Mouse (Mus musculus) embryonic facial prominence, embryonic 11.5 days (tissue): ENCODE measurements around the gene Lyrm7. TPM values are rescaled to one million over a fixed set of nuclear protein-coding genes. Genes with fewer than 3 reads are reported as not detected.
A peak's percentile ranks its signal among the peaks of the same experiment; 100 is the strongest.

ENCODE experiments used
- ATAC-seq: fragments of 200-750 bp; cut with Nextera tagmentation; replicated peaks from 2 replicates; pipeline ENCODE4 v1.8.0; 2017; ENCODE audit warnings: low read depth; ENCODE audit not compliant: insufficient number of reproducible peaks, low FRiP score, low TSS enrichment
- DNase-seq: peaks from one replicate; pipeline ENCODE4 v3.0.0-alpha.2; 2015; ENCODE audit warnings: low spot score
- H3K27ac ChIP-seq: fragments of 300-500 bp; sonication (generic); replicated peaks from 2 replicates; pipeline ENCODE4 v1.5.1; 2014; ENCODE audit warnings: mild to moderate bottlenecking, low read depth, low read length, control low read depth
- H3K27me3 ChIP-seq: fragments of 300-500 bp; sonication (generic); 2 replicates; pipeline ENCODE4 v1.6.1; 2014; ENCODE audit warnings: mild to moderate bottlenecking, low read length, moderate library complexity, mixed read lengths; ENCODE audit not compliant: control insufficient read depth, insufficient read depth
- H3K36me3 ChIP-seq: fragments of 300-500 bp; sonication (generic); replicated peaks from 2 replicates; pipeline ENCODE4 v1.6.1; 2014; ENCODE audit warnings: low read depth, mild to moderate bottlenecking, low read length, moderate library complexity, mixed read lengths; ENCODE audit not compliant: control insufficient read depth, insufficient read depth
- H3K4me1 ChIP-seq: fragments of 300-500 bp; sonication (generic); 2 replicates; pipeline ENCODE4 v1.6.1; 2014; ENCODE audit warnings: low read length, mixed read lengths; ENCODE audit not compliant: control insufficient read depth, insufficient read depth
- H3K4me2 ChIP-seq: fragments of 300-500 bp; sonication (generic); 2 replicates; pipeline ENCODE4 v1.6.1; 2014; ENCODE audit warnings: low read depth, mild to moderate bottlenecking, control low read depth, low read length, moderate library complexity
- H3K4me3 ChIP-seq: fragments of 300-500 bp; sonication (generic); 2 replicates; pipeline ENCODE4 v1.5.1; 2014; ENCODE audit warnings: low read depth, low read length, control low read depth
- H3K9ac ChIP-seq: fragments of 300-500 bp; sonication (generic); replicated peaks from 2 replicates; pipeline ENCODE4 v1.6.1; 2014; ENCODE audit warnings: mild to moderate bottlenecking, control low read depth, low read length
- H3K9me3 ChIP-seq: fragments of 300-500 bp; sonication (generic); replicated peaks from 2 replicates; pipeline ENCODE4 v1.6.1; 2016; ENCODE audit warnings: mild to moderate bottlenecking, low read length, inconsistent platforms, mixed read lengths; ENCODE audit not compliant: control insufficient read depth
- WGBS: fragments of 180-500 bp; shearing (Covaris S2); extraction: QIAGEN DNeasy Blood & Tissue Kit; methylation state at CpG from one replicate; pipeline ENCODE4 v1.1.7; 2014; 5-methylcytosine and 5-hydroxymethylcytosine counted together
- polyA plus RNA-seq: library from polyadenylated mRNA; unstranded; fragments of >200 nt; fragmentation: Nextera tagmentation; extraction: Ambion mirVana; gene quantifications from 2 replicates; pipeline ENCODE4 v1.2.1, GENCODE M21; 2014

Lyrm7 gene
- polyA plus RNA-seq, 1 experiment from 2014 or later, result 7.4 TPM

GRCm38 (mm10) chr11:54786858-54787487, 73.7 kb downstream of the Lyrm7 start:
- ATAC-seq (peak; percentile 65), DNase-seq (peak; percentile 74)
- H3K9ac ChIP-seq, result peak overlapping the region; percentile 96
- H3K36me3 ChIP-seq, result no peaks in the 10 kb centered on the region
- H3K27ac ChIP-seq, result peak overlapping the region; percentile 98
- no peaks in the 10 kb centered on the region for H3K27me3 ChIP-seq
- peak overlapping the region; percentile 71 for H3K4me3 ChIP-seq
- WGBS, result under 1% methylated on average over 54 of the region's 54 CpGs
- H3K4me2 ChIP-seq, result peak overlapping the region; percentile 48
- no peaks in the 10 kb centered on the region for H3K9me3 ChIP-seq
- H3K4me1 ChIP-seq, result no peaks in the 10 kb centered on the region

GRCm38 (mm10) chr11:54785566-54785965, 75.2 kb downstream of the Lyrm7 start:
- no peak overlapping the region for H3K27ac ChIP-seq
- H3K36me3 ChIP-seq, result no peaks in the 10 kb centered on the region
- no peaks in the 10 kb centered on the region for H3K9me3 ChIP-seq
- no peak overlapping the region for H3K4me2 ChIP-seq
- ATAC-seq (no peak), DNase-seq (no peak)
- no peak overlapping the region for H3K4me3 ChIP-seq
- H3K4me1 ChIP-seq, result no peaks in the 10 kb centered on the region
- H3K9ac ChIP-seq, result no peak overlapping the region
- 92% methylated on average over 3 of the region's 3 CpGs for WGBS
- no peaks in the 10 kb centered on the region for H3K27me3 ChIP-seq

GRCm38 (mm10) chr11:54784436-54784835, 76.3 kb downstream of the Lyrm7 start:
- no peak overlapping the region for H3K27ac ChIP-seq
- H3K27me3 ChIP-seq, result no peaks in the 10 kb centered on the region
- DNase-seq (no peak), ATAC-seq (no peak)
- H3K4me1 ChIP-seq, result no peaks in the 10 kb centered on the region
- H3K4me2 ChIP-seq, result no peak overlapping the region
- H3K36me3 ChIP-seq, result no peaks in the 10 kb centered on the region
- 97% methylated on average over 3 of the region's 3 CpGs for WGBS
- H3K9ac ChIP-seq, result no peak overlapping the region
- no peaks in the 10 kb centered on the region for H3K9me3 ChIP-seq
- no peak overlapping the region for H3K4me3 ChIP-seq

GRCm38 (mm10) chr11:54782253-54782652, 78.5 kb downstream of the Lyrm7 start:
- ATAC-seq, result no peak
- Histone ChIP-seq H3K4me3 (no peak overlapping the region), H3K9ac (no peak overlapping the region), H3K36me3 (no peaks in the 10 kb centered on the region), H3K27ac (no peak overlapping the region), H3K4me1 (no peaks in the 10 kb centered on the region), H3K27me3 (no peaks in the 10 kb centered on the region), H3K4me2 (no peak overlapping the region), H3K9me3 (no peaks in the 10 kb centered on the region)
- no peak for DNase-seq
- WGBS, result 85% methylated on average over 6 of the region's 6 CpGs

GRCm38 (mm10) chr11:54779946-54780345, 80.8 kb downstream of the Lyrm7 start:
- Histone ChIP-seq H3K9me3 (no peaks in the 10 kb centered on the region), H3K27ac (no peak overlapping the region), H3K4me3 (no peak overlapping the region), H3K9ac (no peak overlapping the region), H3K36me3 (no peaks in the 10 kb centered on the region), H3K4me2 (no peak overlapping the region), H3K4me1 (no peaks in the 10 kb centered on the region), H3K27me3 (no peaks in the 10 kb centered on the region)
- ATAC-seq (no peak), DNase-seq (no peak)
- 93% methylated on average over 1 of the region's 1 CpGs for WGBS

GRCm38 (mm10) chr11:54778131-54778844, 82.4 kb downstream of the Lyrm7 start:
- Histone ChIP-seq H3K27me3 (no peaks in the 10 kb centered on the region), H3K9me3 (no peaks in the 10 kb centered on the region), H3K36me3 (no peaks in the 10 kb centered on the region), H3K4me3 (no peak overlapping the region), H3K4me2 (no peak overlapping the region), H3K9ac (no peak overlapping the region), H3K27ac (no peak overlapping the region), H3K4me1 (no peaks in the 10 kb centered on the region)
- ATAC-seq (no peak), DNase-seq (no peak)
- WGBS, result 89% methylated on average over 1 of the region's 1 CpGs

- Histone ChIP-seq H3K4me1 (no peaks in the 10 kb centered on the region), H3K9ac (no peak overlapping the region), H3K9me3 (no peaks in the 10 kb centered on the region), H3K27me3 (no peaks in the 10 kb centered on the region), H3K4me3 (no peak overlapping the region), H3K27ac (no peak overlapping the region), H3K4me2 (no peak overlapping the region), H3K36me3 (no peaks in the 10 kb centered on the region)
- DNase-seq (no peak), ATAC-seq (no peak)
- WGBS, result 87% methylated on average over 6 of the region's 6 CpGs
Observed at GRCm38 (mm10) chr11:54777387-54778130, 83.2 kb downstream of the Lyrm7 start.
